In the genomic region with DNA sequence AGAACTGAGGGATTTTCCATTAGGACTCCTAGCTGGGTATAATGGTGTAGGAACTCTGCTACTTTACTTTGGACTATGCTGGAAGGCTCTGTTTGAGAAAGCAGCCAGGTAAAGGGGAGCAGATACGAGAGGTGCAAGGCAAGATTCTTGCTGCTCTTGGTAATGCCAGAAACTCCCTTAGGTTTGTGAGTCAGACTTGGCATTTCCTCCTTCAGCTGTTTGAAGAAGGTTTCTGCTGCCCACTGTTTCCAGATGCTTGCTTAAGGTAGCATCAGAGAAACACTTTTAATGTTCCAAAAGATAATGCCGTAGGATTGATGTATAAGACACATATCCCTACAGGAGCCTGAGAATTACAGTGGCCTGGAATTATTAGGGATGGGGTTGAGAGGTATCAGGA, we compare ENCODE assay signal across 20 mouse cellular contexts.
"Had no signal": no experiment of that assay in that cellular context is flagged by ENCODE, and none has a peak within 500 bp of the region (broad histone marks: within the 10 kb centered on the region; RNA-seq: fewer than 3 reads in every experiment).

No protein-coding gene starts in this region.

- DNase-seq: cerebellum, adult 8-10 months; cerebellum, adult 9-10 months; cerebellum, adult 9-11 months; cerebellum, postnatal 10 days; cerebellum, postnatal 25 days; cerebellum, postnatal 36 days; embryo, embryonic 11 days; forebrain, postnatal 0 days; gastrocnemius, adult 2 months; gastrocnemius, postnatal 10 days; gastrocnemius, postnatal 14 days; gastrocnemius, postnatal 25 days; gastrocnemius, postnatal 36 days; heart, adult 11 months; heart, adult 18-20 months; heart, adult 2 months had no signal

- ATAC-seq: forebrain, embryonic 13.5 days; forebrain, embryonic 14.5 days; forebrain, embryonic 15.5 days; forebrain, embryonic 16.5 days; forebrain, postnatal 0 days had no signal
